Mouse (Mus musculus): Measurements from ENCODE around the gene Cyth3. TPM values are rescaled to one million over a fixed set of nuclear protein-coding genes. Genes with fewer than 3 reads are reported as not detected.

Gene Cyth3
- total RNA-seq, 2 experiments from 2014 or later: 10.7 to 15.8 TPM

DNA sequence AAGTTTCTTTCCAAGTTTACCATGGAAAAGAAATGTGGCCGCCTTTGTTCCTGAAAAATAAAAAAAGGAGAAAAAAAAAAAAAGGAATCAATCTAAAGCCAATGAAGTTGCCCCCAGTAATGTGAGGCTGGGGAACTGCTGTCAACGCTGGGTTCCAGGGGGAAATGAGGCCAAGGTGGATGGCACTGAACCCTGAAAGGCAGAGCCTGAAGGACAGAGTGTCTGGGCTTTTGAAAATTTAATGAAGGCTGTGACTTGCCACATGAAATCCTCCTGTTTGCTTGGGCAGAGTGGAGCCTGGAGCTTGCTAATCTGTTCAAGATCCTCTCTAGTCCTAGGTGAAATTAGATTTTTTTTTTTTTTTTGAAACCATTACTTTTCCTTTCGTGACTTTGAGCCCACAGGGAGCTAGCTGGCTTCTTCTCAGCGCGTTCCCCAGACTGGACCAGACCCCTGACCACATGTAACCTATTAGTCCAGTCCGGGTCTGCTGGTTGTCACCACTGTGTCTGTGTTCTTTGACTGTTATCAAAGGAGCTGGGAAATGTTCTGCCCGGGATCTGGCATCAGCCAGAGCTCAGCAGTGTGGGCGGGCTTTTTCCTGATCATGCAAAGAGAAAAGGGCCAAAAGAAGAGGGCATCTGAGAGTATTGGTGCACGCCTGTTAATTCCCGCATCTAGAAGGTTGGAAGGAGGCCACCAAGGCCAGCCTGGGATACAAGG, 4.6 kb upstream of the Cyth3 start:
- intact Hi-C loops (cut with DNase I): no loop called here
- DNase-seq: no peak
- peak overlapping the region; percentile 29 for H3K27ac ChIP-seq

DNA sequence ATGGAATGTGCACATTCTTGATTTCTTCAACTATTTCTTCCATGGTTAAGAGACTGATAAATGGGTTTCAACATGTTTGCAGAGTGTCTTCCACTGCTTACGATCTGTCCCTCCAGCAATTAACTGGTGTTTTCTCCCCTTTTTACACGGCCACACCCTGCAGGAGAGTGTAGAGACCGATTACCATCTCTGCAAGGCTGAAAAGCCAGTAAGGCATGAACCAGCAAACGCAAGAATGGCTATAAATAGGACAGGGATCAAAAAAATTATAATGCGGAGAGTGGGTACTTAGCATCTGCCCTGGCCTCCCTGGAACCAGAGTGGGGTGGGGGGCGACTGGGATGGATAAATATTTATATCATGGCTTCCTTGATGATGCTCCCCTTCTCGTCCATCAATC, 3.7 kb upstream of the Cyth3 start:
- intact Hi-C loops (cut with DNase I): no loop called here
- no peak for TF ChIP-seq CTCF (IDR thresholded peaks at IDR 0.05)
- DNase-seq: no peak
- Histone ChIP-seq H3K27ac (peak overlapping the region; percentile 29), H3K4me3 (no peak overlapping the region)

More for the DNA sequence above, 4.6 kb upstream of the Cyth3 start:
- TF ChIP-seq CTCF (IDR thresholded peaks at IDR 0.05): no peak
- no peak overlapping the region for H3K4me3 ChIP-seq

GRCm38 (mm10) chr5:143620196-143620595, 2.1 kb upstream of the Cyth3 start:
- no peak for TF ChIP-seq CTCF (IDR thresholded peaks at IDR 0.05)
- Histone ChIP-seq H3K27ac (no peak overlapping the region), H3K4me3 (no peak overlapping the region)
- no peak for DNase-seq
- intact Hi-C loops (cut with DNase I): loop anchor here (5.0 kb wide), 2 partner anchors 53 to 77 kb away; no protein-coding TSS in a partner anchor

DNA sequence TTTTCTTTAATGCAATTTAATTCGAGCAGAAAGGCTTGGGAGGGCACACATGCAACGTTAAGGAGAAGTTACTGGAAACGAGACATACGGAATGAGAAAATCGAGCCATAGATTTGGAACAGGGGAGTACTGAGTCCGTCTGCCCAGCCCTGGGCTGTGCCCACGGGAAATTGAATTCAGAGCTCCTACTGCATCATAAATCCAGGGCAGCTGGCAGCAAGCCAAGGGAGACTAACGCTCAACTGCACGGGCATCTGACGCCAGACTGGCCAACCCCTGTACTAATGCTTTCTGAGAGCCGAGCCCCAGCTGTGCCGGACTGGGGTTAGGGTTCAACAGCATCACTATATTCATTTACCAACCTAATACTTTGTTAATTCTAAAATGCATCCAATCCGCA, 1.3 kb upstream of the Cyth3 start:
- intact Hi-C loops (cut with DNase I): loop anchor here (5.0 kb wide), 2 partner anchors 54 to 76 kb away; no protein-coding TSS in a partner anchor
- DNase-seq: peak; percentile 55
- Histone ChIP-seq H3K27ac (no peak overlapping the region), H3K4me3 (no peak overlapping the region)
- no peak for TF ChIP-seq CTCF (IDR thresholded peaks at IDR 0.05)

- intact Hi-C loops (cut with DNase I): loop anchor here (5.0 kb wide), 2 partner anchors 55 to 75 kb away; no protein-coding TSS in a partner anchor
- peak overlapping the region; percentile 90 for H3K27ac ChIP-seq
- no peak for TF ChIP-seq CTCF (IDR thresholded peaks at IDR 0.05)
- no peak for DNase-seq
- H3K4me3 ChIP-seq: peak overlapping the region; percentile 92
Observed at GRCm38 (mm10) chr5:143622623-143623150, 440 bp downstream of the Cyth3 start.

DNA sequence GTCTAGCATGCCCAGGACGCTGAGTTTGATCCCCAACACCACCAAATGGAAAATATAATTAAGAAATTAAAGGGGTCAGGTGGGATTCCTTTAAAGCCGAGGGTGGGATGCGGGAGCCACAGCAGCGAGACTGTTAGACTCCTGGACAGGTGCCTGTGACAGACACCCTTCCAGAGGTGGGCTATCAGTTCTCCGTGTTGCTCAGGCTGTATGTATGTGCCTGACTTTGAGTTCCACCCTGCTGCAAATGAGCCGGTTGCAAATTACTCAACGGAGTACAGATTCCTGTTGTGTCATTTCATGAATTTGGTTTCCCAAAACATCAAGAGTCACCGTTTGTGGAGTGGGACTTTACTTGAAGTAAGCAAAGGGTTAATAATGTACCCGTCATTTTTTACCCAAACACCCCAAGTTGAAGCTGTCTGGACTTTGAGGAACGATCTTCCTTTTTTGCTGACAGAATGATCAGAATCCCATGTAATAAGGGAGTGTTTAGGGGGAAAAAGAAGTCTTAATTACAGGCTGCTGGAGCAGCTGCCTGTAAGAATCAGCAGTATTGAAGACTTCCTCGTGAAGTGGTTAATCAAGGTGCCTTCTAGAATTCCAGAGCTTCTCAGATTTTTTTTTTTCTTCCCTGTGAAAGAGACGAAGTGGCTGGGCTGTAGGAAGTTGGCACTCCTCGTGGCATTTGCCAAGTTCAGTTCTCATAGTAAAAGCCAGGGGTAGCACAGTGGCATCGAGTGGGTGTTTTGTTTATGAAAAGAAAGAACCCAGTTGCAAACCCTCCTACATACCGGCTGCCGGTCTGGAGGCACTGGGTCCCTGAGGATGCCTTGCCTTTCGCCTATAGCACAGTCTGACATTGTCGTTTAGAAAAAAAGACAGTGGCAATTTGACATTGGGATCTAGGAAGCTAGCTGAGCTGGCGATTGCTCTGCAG, 1.4 kb downstream of the Cyth3 start:
- Histone ChIP-seq H3K4me3 (peak overlapping the region; percentile 92), H3K27ac (peak overlapping the region; percentile 90)
- no peak for DNase-seq
- intact Hi-C loops (cut with DNase I): loop anchor here (5.0 kb wide), 2 partner anchors 56 to 74 kb away; no protein-coding TSS in a partner anchor
- peak; percentile 5; the same call in 1 of the 2 replicates for TF ChIP-seq CTCF (IDR thresholded peaks at IDR 0.05)

- no peak for TF ChIP-seq CTCF (IDR thresholded peaks at IDR 0.05)
- intact Hi-C loops (cut with DNase I): loop anchor here (5.0 kb wide), 2 partner anchors 57 to 73 kb away; no protein-coding TSS in a partner anchor
- Histone ChIP-seq H3K4me3 (peak overlapping the region; percentile 92), H3K27ac (peak overlapping the region; percentile 90)
- DNase-seq: peak; percentile 36
Observed at GRCm38 (mm10) chr5:143624449-143624848, 2.2 kb downstream of the Cyth3 start.

DNA sequence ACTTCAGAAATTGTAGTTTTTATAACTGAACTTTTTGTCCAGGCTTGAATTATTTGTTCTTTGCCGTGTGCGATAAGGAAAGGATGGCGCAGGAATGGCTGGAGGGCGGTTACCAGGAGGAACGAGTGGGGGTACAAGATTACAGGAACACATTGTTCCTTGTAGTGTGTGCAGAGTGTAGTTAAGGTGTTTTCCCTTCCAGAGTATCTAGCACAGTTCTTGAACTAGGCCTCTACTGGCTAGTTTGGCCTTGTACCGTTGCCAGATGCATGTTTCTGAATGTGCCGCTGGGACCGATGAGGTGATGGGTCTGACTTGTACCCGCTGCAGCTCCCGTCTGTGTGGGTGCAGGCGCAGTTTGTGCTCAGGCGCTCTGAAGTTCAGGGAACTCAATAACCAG, 3.2 kb downstream of the Cyth3 start:
- peak; percentile 40 for DNase-seq
- intact Hi-C loops (cut with DNase I): no loop called here
- peak overlapping the region; percentile 92 for H3K4me3 ChIP-seq

DNA sequence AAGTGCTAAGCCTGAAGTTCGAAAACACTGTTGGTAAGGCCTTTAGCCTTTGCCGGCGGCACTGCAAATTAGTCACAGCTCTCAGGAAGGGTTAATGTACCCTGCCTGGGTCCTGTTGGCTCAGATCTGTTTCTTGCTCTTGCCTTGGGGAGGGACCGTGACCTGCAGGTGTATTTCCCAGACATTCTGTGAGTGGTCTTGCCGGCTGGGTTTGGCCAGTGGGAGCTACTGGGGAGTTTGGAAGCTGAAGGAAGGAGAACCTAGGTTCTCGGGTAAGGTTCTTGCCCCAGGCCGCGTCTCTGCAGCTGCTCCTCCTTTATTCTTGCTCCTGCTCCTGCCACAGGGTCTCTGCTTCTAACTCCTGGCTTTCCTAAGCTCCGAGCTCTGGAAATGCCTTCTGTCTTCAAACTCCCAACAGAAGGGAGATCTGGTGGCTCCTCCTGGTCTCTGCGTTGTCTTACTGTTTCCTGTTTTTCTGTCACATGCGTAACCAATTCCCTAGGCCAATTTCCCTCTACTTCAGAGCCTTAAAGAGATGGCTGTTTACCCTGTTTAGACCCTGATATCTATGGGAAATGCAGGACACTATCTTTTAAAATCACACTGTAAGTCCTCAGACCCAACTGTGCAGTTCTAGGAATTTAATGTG, 3.8 kb downstream of the Cyth3 start:
- H3K27ac ChIP-seq: peak overlapping the region; percentile 90
- intact Hi-C loops (cut with DNase I): no loop called here
- no peak for TF ChIP-seq CTCF (IDR thresholded peaks at IDR 0.05)
- H3K4me3 ChIP-seq: peak overlapping the region; percentile 92
- DNase-seq: peak; percentile 29

More for the DNA sequence above, 3.2 kb downstream of the Cyth3 start:
- no peak for TF ChIP-seq CTCF (IDR thresholded peaks at IDR 0.05)
- H3K27ac ChIP-seq: peak overlapping the region; percentile 90

GRCm38 (mm10) chr5:143627507-143627906, 5.3 kb downstream of the Cyth3 start:
- intact Hi-C loops (cut with DNase I): no loop called here
- peak; percentile 37 for TF ChIP-seq CTCF (IDR thresholded peaks at IDR 0.05)
- DNase-seq: no peak
- H3K4me3 ChIP-seq: no peak overlapping the region
- no peak overlapping the region for H3K27ac ChIP-seq

- DNase-seq: no peak
- intact Hi-C loops (cut with DNase I): no loop called here
- TF ChIP-seq CTCF (IDR thresholded peaks at IDR 0.05): no peak
- Histone ChIP-seq H3K4me3 (no peak overlapping the region), H3K27ac (no peak overlapping the region)
Observed at GRCm38 (mm10) chr5:143627926-143628325, 5.7 kb downstream of the Cyth3 start.

DNA sequence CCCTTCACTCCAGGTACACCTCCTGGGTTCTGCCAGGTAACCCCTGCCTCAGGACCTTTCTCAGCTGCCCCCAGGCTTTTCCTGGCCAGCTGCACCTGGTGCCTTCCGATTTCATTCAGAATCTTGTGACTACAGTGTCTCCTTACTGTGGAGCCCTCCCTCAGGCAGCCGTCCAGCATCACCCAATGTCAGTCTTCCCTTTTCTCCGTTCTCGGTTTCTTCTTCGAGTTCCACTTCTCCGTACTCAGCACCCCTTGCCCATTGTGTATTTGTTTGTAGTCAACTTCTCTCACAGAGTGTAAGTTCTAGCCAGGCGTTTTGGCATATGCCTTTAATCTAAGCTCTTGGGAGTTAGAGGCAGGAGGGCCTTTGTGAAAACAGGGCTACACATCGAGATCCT, 7.4 kb downstream of the Cyth3 start:
- peak overlapping the region; percentile 24; the same call in 1 of the 2 replicates for H3K27ac ChIP-seq
- intact Hi-C loops (cut with DNase I): no loop called here
- DNase-seq: no peak
- TF ChIP-seq CTCF (IDR thresholded peaks at IDR 0.05): no peak
- H3K4me3 ChIP-seq: no peak overlapping the region

Measured in gastrocnemius, adult 2 months (tissue).